Mouse (Mus musculus) telencephalon, adult 2 months (tissue): ENCODE data around the gene Pakap.

Experiments
- DNase-seq: peaks from one replicate; pipeline ENCODE4 v3.0.0-alpha.2; 2011; ENCODE audit warnings: low read depth, low spot score

Gene Pakap

GRCm38 (mm10) chr4:57574181-57574580 is 6.2 kb downstream of the Pakap start:
- no peak for DNase-seq

GRCm38 (mm10) chr4:57574646-57575045 is 6.7 kb downstream of the Pakap start:
- DNase-seq: no peak

GRCm38 (mm10) chr4:57575686-57576085 is 7.7 kb downstream of the Pakap start:
- no peak for DNase-seq

DNA sequence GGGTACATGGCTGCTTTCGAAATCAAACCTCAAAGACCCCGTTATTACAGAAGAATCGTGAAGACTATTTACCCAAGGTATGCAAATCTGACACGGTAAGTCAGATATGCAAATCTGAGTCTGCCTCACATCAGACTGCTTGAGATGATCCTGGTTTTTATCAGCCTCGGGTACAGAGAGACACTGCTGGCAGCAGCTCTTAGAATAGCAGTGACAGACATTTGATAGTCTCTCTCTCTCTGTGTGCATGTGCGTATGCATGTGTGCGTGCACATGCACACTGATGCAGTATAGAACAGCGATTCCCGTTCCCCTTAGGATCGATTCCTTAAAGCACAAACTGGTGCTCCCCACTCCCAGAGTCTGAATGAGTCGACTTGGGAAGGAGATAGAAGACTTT is 8.1 kb downstream of the Pakap start:
- DNase-seq: no peak

- DNase-seq: no peak
Measured at GRCm38 (mm10) chr4:57579683-57580082, 11.7 kb downstream of the Pakap start.

DNA sequence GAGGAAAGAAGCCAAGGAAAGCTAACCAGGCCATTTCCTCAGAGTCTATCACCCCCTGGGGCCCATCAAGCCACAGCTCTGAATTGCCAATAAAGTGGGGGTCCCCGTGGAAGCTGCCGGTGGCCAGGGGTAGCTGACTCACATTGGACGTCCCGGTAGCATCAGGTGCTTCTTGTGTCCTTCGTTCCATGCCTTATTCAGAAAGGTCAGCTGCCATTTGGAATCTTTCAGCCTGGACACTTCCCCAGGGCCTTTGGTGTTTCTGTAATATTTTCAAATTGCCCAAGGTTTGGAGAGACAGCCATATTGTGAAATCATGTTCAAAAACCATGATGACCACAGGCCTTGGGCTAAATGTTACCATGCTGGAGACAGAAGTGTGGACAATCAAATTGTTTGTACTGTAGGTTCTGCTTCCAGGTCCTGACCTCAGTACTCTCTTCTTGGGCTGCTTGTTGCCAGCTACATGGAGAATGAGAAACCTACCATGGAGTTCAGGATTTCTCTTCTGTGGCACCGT is 17.4 kb downstream of the Pakap start:
- no peak for DNase-seq

DNA sequence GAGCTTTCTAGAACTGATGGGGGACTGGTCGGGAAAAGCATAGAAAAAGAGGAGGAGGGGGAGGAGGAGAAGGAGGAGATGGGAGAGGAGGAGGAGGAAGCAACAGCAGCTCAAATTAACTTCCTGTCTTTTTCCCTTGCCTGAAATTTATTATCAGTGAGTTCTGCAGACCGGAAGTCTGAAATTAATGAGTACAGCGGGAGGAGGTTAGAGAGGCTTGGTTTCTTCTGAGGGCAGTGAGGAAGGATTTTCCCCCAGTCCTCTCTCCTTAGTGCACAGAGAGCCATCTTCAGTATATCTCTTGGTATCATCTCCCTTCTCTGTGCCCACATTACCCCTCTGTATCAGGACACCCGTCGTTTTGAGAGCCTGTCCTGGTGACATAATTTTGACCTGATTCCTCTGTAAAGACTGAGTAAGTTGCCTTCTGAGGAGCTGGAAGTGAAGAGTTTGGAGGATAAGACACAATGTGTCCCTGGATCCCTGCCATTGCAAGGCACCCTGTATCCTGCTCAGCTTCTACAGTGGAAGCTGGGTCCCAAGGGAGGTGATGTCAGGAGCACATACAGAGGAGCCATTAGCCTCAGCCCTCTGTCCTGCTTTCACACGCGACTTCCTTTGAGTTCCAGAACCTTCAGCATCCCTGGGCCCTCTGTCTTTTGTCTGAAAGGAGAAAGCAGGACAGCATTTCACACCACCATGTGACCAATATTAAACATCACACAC is 19.1 kb downstream of the Pakap start:
- no peak for DNase-seq

GRCm38 (mm10) chr4:57588356-57588755 is 20.4 kb downstream of the Pakap start:
- no peak for DNase-seq

DNA sequence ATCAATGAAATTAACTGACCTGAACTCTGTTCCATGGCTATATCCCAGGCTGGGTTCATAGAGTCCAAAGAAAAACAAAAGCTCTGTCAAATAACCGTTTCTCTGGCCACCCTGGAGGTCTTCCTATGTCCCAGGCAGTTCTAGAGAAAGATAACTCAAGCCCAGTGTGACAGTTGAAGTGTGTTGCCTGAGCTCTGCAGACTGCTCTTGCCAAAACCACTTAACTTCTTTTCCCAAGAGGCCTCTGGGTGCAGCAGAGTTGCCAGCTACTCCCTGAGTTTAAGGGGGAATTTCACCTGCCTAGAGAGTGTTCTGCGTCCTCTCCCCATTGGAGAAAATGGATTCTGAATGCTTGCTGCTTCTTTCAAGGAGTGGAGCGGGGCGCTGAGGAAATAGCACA is 24.8 kb downstream of the Pakap start:
- no peak for DNase-seq

- DNase-seq: no peak
Measured at GRCm38 (mm10) chr4:57599946-57600345, 32.0 kb downstream of the Pakap start.

DNA sequence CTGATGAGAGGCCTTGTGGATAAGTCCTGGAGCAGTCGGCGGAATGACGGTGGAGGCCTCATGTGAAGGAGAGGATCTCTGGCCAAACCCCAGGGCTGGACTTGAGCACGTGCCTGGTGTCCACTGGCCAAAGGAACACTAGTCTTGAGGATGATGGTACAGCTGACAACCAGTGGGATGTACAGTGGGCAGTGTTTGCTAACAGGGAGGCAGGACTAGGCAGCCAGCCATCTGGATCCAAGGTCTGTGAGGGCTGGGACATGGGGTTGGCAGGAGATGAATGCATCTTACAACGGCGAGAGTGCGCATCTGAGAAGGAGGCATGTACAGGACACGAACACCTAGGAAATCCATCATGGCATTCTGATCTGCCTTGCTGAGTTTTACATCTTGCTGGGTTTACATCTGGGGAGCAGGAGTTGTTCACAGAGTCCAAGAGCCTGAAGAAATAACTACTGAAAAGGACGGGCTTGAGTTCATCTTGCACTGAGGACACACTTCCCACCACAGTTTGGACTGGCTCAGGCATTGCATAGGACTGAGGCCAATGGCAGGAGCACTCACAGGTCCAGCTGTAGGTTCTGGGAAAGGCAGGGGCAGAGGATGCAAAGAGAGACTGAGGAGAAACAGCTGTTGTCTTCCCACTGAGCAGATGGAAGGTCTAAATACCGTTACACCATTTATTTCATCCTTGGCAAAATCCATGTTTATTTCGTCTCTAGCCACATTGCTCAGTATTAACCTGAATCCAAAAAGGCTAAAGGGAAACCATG is 32.9 kb downstream of the Pakap start:
- DNase-seq: no peak

DNA sequence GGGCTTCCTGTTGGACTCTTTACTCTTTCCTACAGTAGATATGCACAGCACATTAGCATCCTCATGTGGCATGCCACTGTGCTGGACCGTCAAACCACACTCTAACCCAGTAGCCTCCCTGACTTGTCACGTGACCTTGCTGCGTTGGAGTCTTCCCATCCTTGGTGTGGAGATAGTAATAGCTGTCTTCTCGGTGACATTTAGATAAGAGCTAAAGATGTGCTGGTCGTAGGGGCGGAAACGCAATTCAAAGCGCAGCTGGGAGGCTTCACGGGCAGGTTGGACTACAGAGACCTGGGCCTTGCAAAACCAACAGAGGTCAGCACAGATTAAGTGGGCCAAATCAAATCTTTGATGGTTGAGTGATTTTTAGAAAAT is 33.5 kb downstream of the Pakap start:
- DNase-seq: no peak

DNA sequence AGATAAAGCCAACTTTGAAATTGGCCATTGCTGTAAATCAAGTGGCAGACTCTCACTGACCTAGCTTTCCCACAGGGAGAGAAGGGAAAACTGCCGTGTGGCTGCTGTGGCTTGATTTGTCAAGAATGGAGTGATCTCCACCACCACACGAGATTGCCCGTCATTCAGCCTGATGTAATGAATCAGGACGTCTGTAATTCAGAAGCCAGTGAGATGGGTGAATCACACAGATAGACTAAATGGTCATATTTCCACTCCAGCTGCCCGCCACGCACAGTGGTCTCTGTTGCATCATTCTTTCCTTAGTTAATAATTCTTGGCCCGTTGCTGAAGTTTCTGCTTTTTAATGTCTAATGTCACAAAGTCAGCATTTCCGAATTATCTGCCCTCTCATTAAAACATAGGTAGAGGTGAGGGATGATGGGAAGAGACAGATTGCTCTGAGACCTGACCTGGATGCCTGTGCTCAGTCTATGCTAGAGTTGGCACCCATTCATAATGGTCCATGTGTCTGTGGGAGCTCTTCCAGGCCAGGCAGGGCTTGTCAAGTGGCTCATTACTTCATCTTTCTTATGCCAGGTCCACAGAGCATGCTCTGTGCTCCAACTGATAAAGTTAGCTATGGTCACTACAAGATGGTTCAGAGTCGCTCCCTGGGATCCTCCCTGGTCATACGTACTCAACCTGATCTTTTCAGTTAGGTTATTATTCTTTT is 34.1 kb downstream of the Pakap start:
- no peak for DNase-seq

- DNase-seq: no peak
Measured at GRCm38 (mm10) chr4:57606258-57606657, 38.3 kb downstream of the Pakap start.

DNA sequence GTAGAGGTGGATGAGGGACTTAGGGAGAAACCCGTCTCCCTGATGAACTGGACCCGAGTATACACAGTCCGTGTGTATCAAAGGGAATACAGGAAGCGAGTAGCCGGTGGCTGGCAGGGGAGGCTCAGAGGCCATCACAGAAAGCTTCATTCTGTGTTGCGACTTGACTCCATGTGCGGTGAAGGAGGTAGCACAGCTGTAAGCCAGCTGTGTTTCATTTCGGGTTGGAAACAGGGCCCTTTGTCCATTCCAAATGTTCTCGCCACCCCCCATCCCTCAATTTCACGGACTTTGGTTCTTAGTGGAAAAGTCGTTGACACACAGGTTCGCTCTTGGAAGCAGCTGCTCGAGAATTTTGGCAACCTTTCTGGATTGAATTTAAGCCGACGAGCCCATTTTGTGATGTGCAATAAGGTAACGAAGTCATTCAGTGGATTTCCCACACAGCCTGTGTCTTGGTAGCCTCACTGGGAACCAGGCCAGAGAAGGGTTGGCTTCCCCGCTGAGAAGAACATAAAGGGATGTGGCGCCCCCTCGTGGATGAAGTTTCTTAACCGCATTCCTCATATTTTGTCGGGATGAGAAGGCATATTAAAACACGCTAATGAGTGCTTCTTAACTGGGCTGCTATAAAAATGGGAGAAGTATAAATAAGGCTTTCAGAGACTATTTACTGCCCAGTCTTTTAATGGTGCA is 39.4 kb downstream of the Pakap start:
- peak; percentile 86 for DNase-seq

DNA sequence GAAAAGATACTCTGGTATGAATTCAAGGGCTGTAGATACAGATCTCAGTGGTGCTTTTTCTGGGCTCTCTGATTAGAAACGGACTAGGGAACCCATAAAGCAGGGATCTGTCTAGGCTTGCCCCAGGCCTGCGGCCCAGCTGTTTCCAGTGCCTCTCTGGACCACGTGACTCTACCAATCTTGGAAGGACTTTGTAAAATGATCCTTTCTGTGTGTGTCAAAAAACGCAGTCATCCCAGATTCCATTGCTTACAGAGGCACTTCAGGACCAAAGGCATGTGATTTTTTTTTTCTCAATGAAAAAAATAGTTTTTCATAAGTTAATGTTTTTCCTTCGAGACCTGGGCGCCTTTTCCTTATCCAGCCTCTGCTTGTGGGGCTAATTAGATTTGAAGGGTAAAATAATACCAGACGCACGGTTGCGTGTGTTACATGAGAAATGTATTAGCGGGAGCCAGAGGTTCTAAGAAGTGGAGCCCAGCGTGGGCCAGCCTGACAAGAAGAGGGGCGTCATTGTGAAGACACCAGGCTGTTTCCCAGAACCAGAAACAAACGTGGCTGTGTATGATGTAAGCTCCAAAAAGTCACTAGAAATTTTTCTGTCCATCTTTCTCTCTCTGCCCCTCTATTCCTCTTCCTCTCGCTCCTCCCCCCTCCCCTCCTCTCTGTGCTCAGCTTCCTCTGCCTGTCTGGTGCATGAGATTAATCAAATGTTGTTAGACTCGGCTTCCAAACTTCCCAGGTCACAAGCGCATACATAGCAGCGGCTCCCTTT is 43.5 kb downstream of the Pakap start:
- no peak for DNase-seq

DNA sequence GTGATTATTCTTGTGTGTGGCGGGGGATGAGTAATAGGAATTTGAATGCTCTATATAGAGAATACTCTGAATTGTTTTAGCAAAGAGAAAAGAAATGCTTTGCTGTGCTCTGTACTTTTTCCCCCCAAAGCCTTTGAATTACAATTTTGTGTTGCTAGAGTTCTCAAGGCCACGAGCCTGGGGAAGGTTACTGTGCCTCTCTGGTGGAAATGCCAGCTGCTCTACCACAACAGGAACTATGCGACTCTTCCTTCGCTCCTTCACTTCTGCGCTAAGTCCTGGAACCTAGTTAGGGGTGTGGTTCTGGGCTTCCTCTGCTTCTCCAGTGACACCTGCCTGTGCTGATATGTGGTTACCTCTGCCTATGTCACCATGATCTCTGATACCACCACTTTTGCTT is 44.7 kb downstream of the Pakap start:
- DNase-seq: no peak

- no peak for DNase-seq
Measured at GRCm38 (mm10) chr4:57614686-57615085, 46.7 kb downstream of the Pakap start.

GRCm38 (mm10) chr4:57618743-57619142 is 50.8 kb downstream of the Pakap start:
- no peak for DNase-seq

DNA sequence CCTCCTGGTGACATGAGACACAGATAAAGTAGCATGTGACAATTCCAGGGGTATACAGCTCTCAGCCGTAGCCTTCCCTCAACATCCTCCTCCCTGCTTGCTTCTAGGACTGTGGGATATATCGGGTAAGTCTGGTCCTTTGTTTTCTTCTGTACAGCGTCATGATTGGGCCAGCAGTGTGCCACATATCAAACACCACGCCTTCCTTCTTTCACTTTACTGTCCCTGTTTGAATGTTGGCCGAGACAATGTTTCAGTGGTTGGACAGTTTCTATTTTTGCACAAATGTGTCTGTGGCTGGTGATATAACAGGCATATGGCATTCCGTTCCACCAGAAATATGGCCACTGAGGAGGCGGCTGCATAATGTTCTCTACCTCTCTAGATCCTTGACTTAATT is 54.8 kb downstream of the Pakap start:
- peak; percentile 81 for DNase-seq

DNA sequence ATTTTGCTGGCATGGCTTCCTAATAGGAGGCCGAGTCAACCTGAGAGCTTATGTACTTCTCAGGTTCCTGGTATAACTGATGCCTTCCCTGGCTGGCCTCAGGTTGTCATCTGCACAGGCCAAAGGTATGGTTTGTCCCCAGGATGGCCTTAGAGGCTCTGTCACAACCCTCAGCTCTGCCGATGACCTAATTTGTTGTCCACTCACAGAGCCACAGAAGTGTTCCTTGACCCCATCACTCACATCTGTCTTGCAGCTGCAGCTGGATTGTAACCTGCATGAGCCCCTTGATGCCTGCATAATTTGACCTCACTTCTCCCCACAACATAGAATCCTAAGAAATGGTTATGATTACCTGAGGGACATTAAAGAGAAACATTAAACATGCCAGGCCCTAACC is 56.8 kb downstream of the Pakap start:
- DNase-seq: no peak
